ENCODE assay signal across 8 mouse cellular contexts in genomic region chr5:31081386-31081785, GRCm38 (mm10). TPM values are rescaled to one million over a fixed set of nuclear protein-coding genes. Genes with fewer than 3 reads are reported as not detected.
DNase-seq lines count a peak whose midpoint lies in the region; ATAC-seq and TF ChIP-seq lines count a peak whose summit lies in the region.

No protein-coding gene starts in this region.

- H3K4me3 ChIP-seq in heart, embryonic 12.5 days: no peak overlapping the region
- no peak overlapping the region for H3K4me3 ChIP-seq in lung, embryonic 14.5 days (ENCODE audit: low read depth, low read length)
- H3K4me3 ChIP-seq in forebrain, embryonic 15.5 days: no peak overlapping the region

- peaks cover 29% of the 10 kb centered on the region for H3K36me3 ChIP-seq in heart, embryonic 12.5 days
- peaks cover 29% of the 10 kb centered on the region for H3K36me3 ChIP-seq in lung, embryonic 14.5 days (ENCODE audit: insufficient read depth)
- peaks cover 15% of the 10 kb centered on the region for H3K36me3 ChIP-seq in forebrain, embryonic 15.5 days

- H3K27ac ChIP-seq in heart, embryonic 12.5 days (ENCODE audit: poor library complexity, severe bottlenecking): no peak overlapping the region
- H3K27ac ChIP-seq in lung, embryonic 14.5 days (ENCODE audit: low read depth): no peak overlapping the region
- H3K27ac ChIP-seq in forebrain, embryonic 15.5 days (replicated peaks): no peak overlapping the region

- no peak for ATAC-seq in heart, embryonic 12.5 days (ENCODE audit: insufficient number of reproducible peaks, low FRiP score)
- ATAC-seq in common myeloid progenitor, adult 5-6 weeks (replicated peaks; ENCODE audit: low read depth, poor library complexity, severe bottlenecking): peak; percentile 69
- no peak for ATAC-seq in lung, embryonic 14.5 days (ENCODE audit: insufficient read depth)
- no peak for ATAC-seq in forebrain, embryonic 15.5 days (replicated peaks)

- no peak overlapping the region for H3K4me2 ChIP-seq in heart, embryonic 12.5 days
- H3K4me2 ChIP-seq in lung, embryonic 14.5 days: no peak overlapping the region
- no peak overlapping the region for H3K4me2 ChIP-seq in forebrain, embryonic 15.5 days (replicated peaks)

- 76% methylated on average over 3 of the region's 3 CpGs for WGBS in heart, embryonic 12.5 days
- 73% methylated on average over 3 of the region's 3 CpGs for WGBS in lung, embryonic 14.5 days
- 72% methylated on average over 3 of the region's 3 CpGs for WGBS in forebrain, embryonic 15.5 days

- peaks cover 8% of the 10 kb centered on the region for H3K27me3 ChIP-seq in heart, embryonic 12.5 days (replicated peaks)
- H3K27me3 ChIP-seq in lung, embryonic 14.5 days (ENCODE audit: insufficient read depth, low read length): no peaks in the 10 kb centered on the region
- H3K27me3 ChIP-seq in forebrain, embryonic 15.5 days: no peaks in the 10 kb centered on the region

- TF ChIP-seq CTCF in lung, embryonic 14.5 days (IDR thresholded peaks at IDR 0.05; ENCODE audit: low read depth): peak; percentile 79

- peak; percentile 19 for DNase-seq in heart, adult 8-10 months (ENCODE audit: low spot score)
- DNase-seq in right cerebral cortex, postnatal 4 days: peak; percentile 49
- DNase-seq in right cerebral cortex, adult 2 months (ENCODE audit: low spot score in 2 of 2): no peak
- DNase-seq in lung, embryonic 14.5 days: peak; percentile 68
- peak; percentile 71 for DNase-seq in testis, postnatal 10 days (ENCODE audit: low spot score)

- H3K9ac ChIP-seq in heart, embryonic 12.5 days: no peak overlapping the region
- H3K9ac ChIP-seq in lung, embryonic 14.5 days: no peak overlapping the region
- H3K9ac ChIP-seq in forebrain, embryonic 15.5 days (replicated peaks): no peak overlapping the region

- H3K4me1 ChIP-seq in heart, embryonic 12.5 days (replicated peaks): peaks cover 31% of the 10 kb centered on the region
- H3K4me1 ChIP-seq in lung, embryonic 14.5 days (ENCODE audit: insufficient read depth): no peaks in the 10 kb centered on the region
- H3K4me1 ChIP-seq in forebrain, embryonic 15.5 days: no peaks in the 10 kb centered on the region; the same call in 1 of the 2 replicates

- no peaks in the 10 kb centered on the region for H3K9me3 ChIP-seq in heart, embryonic 12.5 days (replicated peaks)
- H3K9me3 ChIP-seq in lung, embryonic 14.5 days (ENCODE audit: low read depth, low read length): no peaks in the 10 kb centered on the region
- H3K9me3 ChIP-seq in forebrain, embryonic 15.5 days: no peaks in the 10 kb centered on the region

RNA-seq across cellular contexts. Expression of gene Dnajc5g, which starts 24.7 kb away (rescaled TPM):
- total RNA-seq in heart, adult 8-10 months (2022): not detected
- polyA plus RNA-seq in heart, embryonic 12.5 days (2016; fragmentation: Nextera tagmentation; extraction: Ambion mirVana): not detected in 2 replicates
- total RNA-seq in common myeloid progenitor, adult 5-6 weeks (2017): not detected in 2 replicates
- not detected in 2 replicates for polyA plus RNA-seq in lung, embryonic 14.5 days (2014; fragmentation: Nextera tagmentation; extraction: Ambion mirVana)
- not detected in 2 replicates for polyA plus RNA-seq in forebrain, embryonic 15.5 days (2015; fragmentation: Nextera tagmentation; extraction: Ambion mirVana)

RNA-seq across cellular contexts. Expression of gene Slc30a3, which starts 26.7 kb away (rescaled TPM):
- under 1 TPM in 1 of 4 experiments, not detected in 3; 0.16 TPM for total RNA-seq in heart, adult 8-10 months (2022)
- polyA plus RNA-seq in heart, embryonic 12.5 days (2016; fragmentation: Nextera tagmentation; extraction: Ambion mirVana): 0.39 and 0.47 TPM in 2 replicates
- not detected in 2 replicates for total RNA-seq in common myeloid progenitor, adult 5-6 weeks (2017)
- 0.38 TPM in 1 of 2 replicates, not detected in the other for polyA plus RNA-seq in lung, embryonic 14.5 days (2014; fragmentation: Nextera tagmentation; extraction: Ambion mirVana)
- polyA plus RNA-seq in forebrain, embryonic 15.5 days (2015; fragmentation: Nextera tagmentation; extraction: Ambion mirVana): 1.5 and 2.2 TPM in 2 replicates

RNA-seq across cellular contexts. Expression of gene Cad, which starts 26.8 kb away (rescaled TPM):
- total RNA-seq in heart, adult 8-10 months (2022): 10 to 100 TPM; 13.0 to 17.3 (median 16.3) TPM
- polyA plus RNA-seq in heart, embryonic 12.5 days (2016; fragmentation: Nextera tagmentation; extraction: Ambion mirVana): 38.4 and 39.2 TPM in 2 replicates
- 56.5 and 59.6 TPM in 2 replicates for total RNA-seq in common myeloid progenitor, adult 5-6 weeks (2017)
- polyA plus RNA-seq in lung, embryonic 14.5 days (2014; fragmentation: Nextera tagmentation; extraction: Ambion mirVana): 38.0 and 43.4 TPM in 2 replicates
- polyA plus RNA-seq in forebrain, embryonic 15.5 days (2015; fragmentation: Nextera tagmentation; extraction: Ambion mirVana): 17.6 and 19.8 TPM in 2 replicates

RNA-seq across cellular contexts. Expression of gene Slc5a6, which starts 32.7 kb away (rescaled TPM):
- 10 to 100 TPM; 10.8 to 18.8 (median 12.4) TPM for total RNA-seq in heart, adult 8-10 months (2022)
- polyA plus RNA-seq in heart, embryonic 12.5 days (2016; fragmentation: Nextera tagmentation; extraction: Ambion mirVana): 7.9 and 8.0 TPM in 2 replicates
- total RNA-seq in common myeloid progenitor, adult 5-6 weeks (2017): 4.5 and 5.3 TPM in 2 replicates
- 7.2 and 8.0 TPM in 2 replicates for polyA plus RNA-seq in lung, embryonic 14.5 days (2014; fragmentation: Nextera tagmentation; extraction: Ambion mirVana)
- polyA plus RNA-seq in forebrain, embryonic 15.5 days (2015; fragmentation: Nextera tagmentation; extraction: Ambion mirVana): 13.6 and 16.0 TPM in 2 replicates

RNA-seq across cellular contexts. Expression of gene Atraid, which starts 33.3 kb away (rescaled TPM):
- 10 to 100 TPM; 51.3 to 56.5 (median 53.1) TPM for total RNA-seq in heart, adult 8-10 months (2022)
- polyA plus RNA-seq in heart, embryonic 12.5 days (2016; fragmentation: Nextera tagmentation; extraction: Ambion mirVana): 102 and 107 TPM in 2 replicates
- 49.7 and 66.4 TPM in 2 replicates for total RNA-seq in common myeloid progenitor, adult 5-6 weeks (2017)
- 148 and 159 TPM in 2 replicates for polyA plus RNA-seq in lung, embryonic 14.5 days (2014; fragmentation: Nextera tagmentation; extraction: Ambion mirVana)
- 144 and 153 TPM in 2 replicates for polyA plus RNA-seq in forebrain, embryonic 15.5 days (2015; fragmentation: Nextera tagmentation; extraction: Ambion mirVana)

Comparison
In these comparisons a context has a peak if more than half of its experiments do, and no peak if none do; other contexts are left out.
1. DNase-seq: peak in heart, adult 8-10 months (single experiment), right cerebral cortex, postnatal 4 days (single experiment), lung, embryonic 14.5 days (single experiment) and testis, postnatal 10 days (single experiment); none in right cerebral cortex, adult 2 months (0 of 2).